Mouse (Mus musculus): ENCODE data around the gene Sycp1.

- TF ChIP-seq CTCF (conservative IDR thresholded peaks at IDR 0.05; ENCODE audit: low read length): no peak
- TF ChIP-seq NANOG (IDR thresholded peaks at IDR 0.05; ENCODE audit: borderline replicate concordance, low read length): no peak
- TF ChIP-seq POU5F1 (IDR thresholded peaks at IDR 0.05; ENCODE audit: borderline replicate concordance, low read length): no peak
Measured at GRCm38 (mm10) chr3:102976906-102977305, 41.0 kb upstream of the Sycp1 start.

Data from E14TG2a.4 (cell line).